Mouse (Mus musculus): ENCODE data around the gene Capn12.

DNA sequence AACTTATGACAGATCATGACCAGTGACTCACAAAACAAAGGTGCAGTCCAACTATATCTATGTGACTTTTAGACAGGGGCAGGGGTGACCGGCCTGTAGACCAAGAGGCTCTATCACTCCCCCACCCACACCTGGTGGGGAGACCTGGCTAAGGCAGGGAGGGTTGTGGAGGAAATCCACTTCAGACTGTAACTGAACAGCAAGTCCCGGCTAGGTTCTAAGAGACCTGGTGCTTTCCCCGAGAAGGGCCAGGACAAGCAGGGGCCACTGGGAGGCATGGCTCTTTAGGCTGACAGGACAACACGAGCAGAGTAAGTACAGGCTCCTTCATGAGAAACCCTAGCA is 50.4 kb downstream of the Capn12 start:
- TF ChIP-seq CTCF (IDR thresholded peaks at IDR 0.05; ENCODE audit: low read depth, low read length) (no peak), GATA1 (IDR thresholded peaks at IDR 0.05; ENCODE audit: borderline replicate concordance, low read length) (no peak), TAL1 (conservative IDR thresholded peaks at IDR 0.05; ENCODE audit: low read depth, low read length) (no peak)
